Mouse (Mus musculus) right cerebral cortex, adult 18-20 months (tissue): ENCODE measurements around the gene Zmym1.
A peak's percentile ranks its signal among the peaks of the same experiment; 100 is the strongest.
"Not testable (repeated sequence)": the region's sequence is repeated elsewhere in the genome, so short reads cannot be mapped to it uniquely, and the experiment has no call there.

Experiments used
- DNase-seq: peaks from one replicate; pipeline ENCODE4 v3.0.0; 2022; ENCODE audit warnings: mixed read lengths

Gene Zmym1

DNA sequence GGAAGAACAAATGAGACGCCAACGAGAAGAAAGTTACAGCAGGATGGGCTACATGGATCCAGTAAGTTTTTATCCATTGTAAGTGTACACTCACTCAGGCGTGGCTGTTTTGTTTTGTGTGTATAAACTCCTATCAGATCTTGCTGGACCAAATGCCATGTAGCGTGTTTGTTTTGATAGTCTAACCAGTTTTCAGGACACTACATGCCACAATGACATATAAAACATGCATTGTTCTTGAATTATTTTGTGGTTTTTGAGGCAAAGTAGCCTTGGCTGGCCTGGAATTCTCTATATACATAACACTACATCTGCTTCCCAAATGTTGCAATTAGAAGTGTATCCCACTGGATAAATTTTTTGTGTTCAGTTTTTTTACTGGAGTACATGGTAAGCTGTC, 34.1 kb downstream of the Zmym1 start:
- DNase-seq = no peak

DNA sequence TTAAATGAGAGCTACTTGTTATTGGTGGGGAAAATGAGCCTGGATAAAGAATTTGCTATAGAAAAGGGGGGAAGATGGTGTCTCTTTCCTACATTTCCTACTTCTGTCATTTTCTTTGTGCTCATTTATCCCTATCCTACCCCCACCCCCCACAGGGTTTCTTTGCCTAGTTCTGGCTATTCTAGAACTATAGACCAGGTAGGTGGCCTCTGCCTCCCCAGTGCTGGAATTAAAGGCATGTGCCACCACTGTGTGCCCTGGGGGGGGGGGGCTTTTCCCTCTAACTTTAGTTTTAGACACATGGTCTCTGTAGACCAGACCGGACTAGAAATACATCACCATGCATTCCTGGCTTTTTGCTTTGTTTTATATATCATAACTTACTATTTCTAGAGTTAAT, 36.7 kb downstream of the Zmym1 start:
- DNase-seq = no peak

DNA sequence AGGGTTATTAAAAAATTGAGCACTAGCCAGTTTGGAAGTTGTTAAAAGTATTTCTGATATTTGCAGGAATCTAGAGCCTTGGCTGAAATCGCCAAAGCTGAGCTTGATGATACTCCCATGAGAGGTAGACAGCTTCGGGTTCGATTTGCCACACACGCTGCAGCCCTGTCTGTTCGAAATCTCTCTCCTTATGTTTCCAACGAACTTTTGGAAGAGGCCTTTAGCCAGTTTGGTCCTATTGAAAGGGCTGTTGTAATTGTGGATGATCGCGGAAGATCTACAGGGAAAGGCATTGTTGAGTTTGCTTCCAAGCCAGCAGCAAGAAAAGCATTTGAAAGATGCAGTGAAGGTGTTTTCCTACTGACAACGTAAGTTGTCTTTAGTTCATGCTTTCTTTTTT, 37.8 kb downstream of the Zmym1 start:
- no peak for DNase-seq

DNA sequence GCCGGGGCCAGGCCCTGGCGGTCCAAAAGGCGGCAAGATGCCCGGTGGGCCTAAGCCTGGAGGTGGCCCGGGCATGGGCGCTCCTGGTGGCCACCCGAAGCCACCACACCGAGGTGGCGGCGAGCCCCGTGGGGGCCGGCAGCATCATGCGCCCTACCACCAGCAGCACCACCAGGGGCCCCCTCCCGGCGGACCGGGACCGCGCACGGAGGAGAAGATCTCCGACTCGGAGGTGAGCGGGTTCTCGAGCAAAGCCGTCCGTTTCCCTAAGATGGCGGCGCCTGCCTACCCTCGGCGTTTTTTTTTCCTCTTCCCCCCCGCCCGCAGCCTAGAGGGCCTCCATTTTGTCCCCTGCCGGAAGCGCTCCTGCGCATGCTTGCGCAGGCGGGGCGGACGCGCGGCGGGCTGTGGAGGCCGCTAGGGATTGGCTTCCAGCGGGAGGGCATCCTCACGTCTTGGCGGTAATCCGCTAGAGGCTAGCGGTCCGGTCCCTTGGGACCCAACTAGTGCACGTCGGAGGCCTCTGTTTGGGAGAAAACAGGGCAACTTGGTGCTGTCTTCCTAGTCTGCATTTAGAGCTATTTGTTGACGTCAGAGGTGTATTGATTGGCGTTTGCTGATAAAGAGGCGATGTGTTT, 38.8 kb downstream of the Zmym1 start:
- peak; percentile 90 for DNase-seq

DNA sequence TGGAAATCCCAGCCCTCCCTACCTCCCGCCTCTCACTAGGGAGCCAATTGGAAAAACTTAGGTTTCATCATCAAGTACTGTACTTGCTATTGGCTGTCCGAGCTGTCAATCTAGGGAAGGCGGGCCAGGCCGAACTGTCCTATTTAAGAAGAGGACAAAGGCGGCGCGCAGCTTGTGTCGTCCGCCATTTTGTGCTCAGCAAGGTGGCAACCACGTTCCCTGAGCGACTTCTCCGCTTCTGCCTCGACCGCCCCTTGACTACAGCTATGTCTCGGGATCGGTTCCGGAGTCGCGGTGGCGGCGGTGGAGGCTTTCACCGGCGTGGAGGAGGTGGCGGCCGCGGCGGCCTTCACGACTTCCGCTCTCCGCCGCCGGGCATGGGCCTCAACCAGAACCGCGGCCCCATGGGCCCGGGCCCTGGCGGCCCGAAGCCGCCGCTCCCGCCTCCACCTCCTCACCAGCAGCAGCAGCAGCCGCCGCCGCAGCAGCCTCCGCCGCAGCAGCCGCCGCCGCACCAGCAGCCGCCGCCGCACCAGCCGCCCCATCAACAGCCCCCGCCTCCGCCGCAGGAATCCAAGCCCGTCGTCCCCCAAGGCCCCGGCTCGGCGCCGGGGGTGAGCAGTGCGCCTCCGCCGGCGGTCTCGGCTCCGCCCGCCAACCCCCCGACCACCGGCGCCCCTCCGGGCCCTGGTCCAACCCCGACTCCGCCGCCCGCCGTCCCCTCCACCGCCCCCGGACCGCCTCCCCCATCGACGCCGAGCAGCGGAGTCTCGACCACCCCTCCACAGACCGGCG, 39.6 kb downstream of the Zmym1 start, which contains the start of gene Sfpq:
Gene Sfpq (plus strand): TSS at position 174 of the 795 bp plus-strand sequence.
- peak; percentile 97 for DNase-seq

DNA sequence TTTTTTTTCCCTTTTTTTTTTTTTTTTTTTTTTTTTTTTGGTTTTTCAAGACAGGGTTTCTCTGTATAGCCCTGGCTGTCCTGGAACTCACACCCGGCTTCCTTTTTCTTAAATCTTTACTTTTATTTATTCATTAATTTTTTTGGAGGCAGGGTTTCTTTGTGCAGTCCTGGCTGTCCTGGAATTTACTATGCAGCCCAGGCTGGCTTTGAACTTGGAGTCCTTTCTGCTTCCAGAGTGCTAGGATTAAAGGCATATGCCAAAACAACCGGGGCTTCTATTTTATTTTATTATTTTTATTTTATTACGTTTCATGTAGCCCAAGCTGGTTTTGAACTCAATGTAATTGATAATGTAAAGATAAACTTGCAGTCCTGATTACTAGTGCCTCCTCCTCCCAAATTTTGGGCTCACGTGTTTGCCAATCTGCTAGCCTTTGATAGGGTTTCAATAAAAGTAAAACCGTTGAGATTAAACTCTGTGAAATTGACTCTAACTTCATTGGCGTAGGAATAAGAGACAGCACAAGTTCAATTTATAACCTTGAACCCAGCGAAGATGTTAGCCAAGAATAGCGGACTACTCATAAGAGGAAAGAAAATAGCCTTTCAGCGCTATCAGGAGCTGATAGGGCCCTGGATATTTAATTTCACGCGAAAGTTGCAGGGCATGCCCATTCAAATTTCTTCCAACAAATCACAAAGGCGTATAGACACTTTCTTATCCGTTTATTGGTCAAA, 40.4 kb downstream of the Zmym1 start:
- DNase-seq = no peak

DNA sequence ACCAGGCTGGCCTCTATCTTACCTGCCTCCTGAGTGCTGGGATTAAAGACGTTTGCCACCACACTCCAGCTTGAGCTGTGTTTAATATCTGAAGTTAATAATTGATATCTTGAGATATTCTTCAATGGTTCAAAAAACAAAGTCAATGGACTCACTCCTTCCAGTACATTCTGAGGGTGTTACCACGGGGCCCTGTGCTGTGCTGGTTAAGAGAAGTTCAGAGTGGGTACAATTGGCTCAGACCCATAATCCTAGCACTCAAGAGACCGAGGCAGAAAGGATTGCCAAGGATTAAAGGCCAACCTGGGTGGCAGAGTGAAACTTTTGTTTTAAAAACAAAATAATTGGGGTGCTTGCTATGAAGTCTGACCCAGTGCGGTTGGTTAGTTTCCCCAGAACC, 44.6 kb downstream of the Zmym1 start:
- DNase-seq = no peak

DNA sequence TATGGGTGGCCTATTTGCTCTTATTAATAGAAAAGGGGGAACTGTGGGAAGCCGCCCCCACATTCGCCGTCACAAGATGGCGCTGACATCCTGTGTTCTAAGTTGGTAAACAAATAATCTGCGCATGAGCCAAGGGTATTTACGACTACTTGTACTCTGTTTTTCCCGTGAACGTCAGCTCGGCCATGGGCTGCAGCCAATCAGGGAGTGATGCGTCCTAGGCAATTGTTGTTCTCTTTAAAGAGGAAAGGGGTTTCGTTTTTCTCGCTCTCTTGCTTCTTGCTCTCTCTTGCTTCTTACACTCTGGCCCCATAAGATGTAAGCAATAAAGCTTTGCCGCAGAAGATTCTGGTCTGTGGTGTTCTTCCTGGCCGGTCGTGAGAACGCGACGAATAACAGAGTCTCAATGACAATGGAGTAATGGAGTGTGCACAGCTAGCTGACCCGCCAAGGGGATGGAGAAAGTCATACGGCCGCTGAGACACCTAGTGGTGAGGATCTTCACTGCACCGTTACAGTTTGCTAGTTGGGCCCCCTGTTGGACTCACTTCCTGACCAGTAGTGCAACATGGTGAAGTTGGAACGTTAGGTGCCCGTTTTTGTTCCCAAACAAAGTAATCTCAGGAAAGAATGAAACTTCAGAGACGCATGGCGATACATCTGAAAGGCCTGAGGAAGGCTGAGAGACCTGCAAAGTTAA, 45.5 kb downstream of the Zmym1 start:
- peak; percentile 84 for DNase-seq

DNA sequence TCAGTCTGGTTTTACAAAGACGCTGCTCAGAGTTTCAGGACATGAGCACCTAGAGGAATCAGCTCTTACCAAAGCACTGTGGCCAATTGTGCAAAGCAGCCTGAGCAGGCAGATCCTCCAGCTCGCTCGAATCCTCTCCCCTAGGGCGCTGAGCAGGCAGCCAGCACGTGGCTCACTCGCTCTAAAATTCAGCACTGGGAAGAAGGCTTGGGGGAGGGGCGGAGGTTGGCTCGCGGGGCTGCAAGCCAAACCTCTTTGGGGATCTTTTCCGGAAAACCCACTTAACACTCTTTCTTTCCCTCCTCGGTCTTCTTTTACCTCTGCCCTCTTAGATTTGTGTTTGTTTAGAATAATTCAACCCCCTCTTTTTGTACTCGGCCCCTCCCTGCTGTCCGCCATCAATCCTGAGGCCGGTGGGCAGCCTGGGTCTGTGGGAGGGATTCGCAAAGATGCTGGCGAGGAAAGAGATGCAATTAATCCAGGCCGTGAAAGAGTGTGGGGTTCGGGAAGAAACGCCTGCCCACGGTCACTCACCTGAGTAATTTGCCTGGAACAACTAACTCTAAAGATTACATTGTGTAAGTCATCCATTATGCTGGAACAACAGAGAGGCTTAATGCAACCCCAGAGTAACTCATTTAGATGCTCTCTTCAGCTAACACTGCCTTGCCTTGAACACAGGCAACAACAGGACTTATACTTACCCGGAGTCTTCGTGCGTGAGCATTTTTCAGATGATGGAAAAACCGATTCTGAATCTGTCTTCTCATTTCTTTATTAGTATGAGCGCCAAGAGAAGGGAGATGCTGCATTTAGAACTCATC, 55.6 kb downstream of the Zmym1 start:
- peak; percentile 67 for DNase-seq

DNA sequence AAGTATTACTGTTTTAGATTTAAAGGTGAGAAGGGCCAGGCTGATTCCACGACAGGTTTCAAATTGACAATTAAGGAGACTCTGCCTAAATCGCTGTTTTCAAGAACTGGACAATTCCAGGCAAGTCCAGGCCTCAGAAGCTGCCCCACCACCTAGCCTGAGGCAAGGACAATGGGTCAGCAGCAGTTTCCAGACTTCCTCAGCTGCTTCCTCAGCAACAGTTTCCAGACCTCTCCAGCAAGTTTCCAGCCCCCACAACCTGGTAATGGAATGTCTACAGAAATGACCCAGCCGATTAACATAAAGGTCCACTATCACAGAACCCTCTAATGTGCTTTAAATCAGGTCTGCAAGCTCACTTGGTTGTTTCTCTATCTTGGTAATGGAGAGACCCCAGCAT, 56.6 kb downstream of the Zmym1 start:
- no peak for DNase-seq

DNA sequence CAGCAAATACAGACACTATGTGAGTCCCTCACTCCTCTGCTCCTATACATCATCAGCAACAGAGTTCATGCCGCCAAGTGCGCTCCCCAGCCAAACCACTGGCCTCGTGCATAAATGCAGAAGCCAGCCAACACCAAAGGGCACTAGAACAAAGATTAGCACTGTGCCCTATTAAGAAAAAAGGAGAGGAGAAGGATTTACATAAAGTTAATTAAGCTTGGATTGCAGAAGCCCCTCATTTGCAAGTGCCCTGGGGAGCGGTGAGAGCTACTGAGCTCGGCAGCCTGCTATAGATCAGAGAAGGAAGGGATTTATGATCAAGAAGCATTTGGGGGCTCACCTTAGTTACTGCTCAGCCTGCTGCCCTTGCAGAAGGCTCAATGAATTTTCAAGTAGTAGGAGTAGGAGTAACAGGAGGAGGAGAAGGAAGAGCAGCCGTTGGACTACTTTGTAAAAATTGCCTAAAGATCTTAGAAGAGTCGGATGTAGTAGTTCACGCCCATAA, 60.3 kb downstream of the Zmym1 start:
- DNase-seq = no peak

DNA sequence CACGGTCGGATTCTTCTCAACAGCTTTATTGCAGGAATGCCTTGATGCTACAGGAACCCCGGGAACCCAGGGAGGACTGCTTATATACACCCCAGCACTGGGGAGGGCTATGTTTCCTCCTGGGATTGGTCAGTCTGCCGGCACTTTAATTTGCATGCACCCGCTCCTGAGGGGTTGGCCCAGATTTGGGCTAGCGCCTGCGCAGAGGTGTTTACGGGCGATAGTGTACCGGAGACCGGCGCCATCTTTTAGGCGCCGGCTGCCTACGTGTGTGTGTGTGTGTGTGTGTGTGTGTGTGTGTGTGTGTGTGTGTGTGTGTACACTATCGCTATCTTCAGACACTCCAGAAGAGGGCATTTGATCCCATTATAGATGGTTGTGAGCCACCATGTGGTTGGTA, 61.6 kb downstream of the Zmym1 start:
- DNase-seq = not testable (repeated sequence)
